Mouse (Mus musculus) ZHBTc4 (cell line): ENCODE measurements at regions not wholly inside any gene's neighbourhood (a gene's known extent, or its start where the extent isn't known, plus 50 kb on each side); places are given as distances from the start of the nearest gene placed in this dataset.

ENCODE experiments used
- DNase-seq: peaks from one replicate; pipeline ENCODE4 v3.0.0-alpha.2; 2011; ENCODE audit warnings: low read depth, low spot score

DNA sequence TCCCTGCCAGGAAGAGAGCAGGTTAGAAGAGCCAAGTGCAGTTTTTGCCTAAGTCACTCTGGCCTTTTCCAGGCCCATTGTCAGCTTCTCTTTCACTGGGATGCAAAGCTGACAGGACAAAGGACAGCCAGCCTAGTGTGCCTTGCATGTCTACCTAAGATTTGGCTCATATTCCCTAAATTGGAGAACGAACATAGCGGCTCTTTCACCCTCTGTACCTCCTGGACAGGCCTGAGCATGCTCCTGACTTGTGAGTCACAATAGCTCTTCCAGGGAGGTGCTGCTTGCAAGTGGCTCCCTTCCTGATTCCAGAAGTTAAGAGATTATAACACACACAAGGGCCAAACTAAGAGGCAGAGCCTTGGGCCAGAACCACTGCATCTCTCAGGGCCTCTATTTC is 97.1 kb downstream of the C1galt1 start:
- DNase-seq: no peak

DNA sequence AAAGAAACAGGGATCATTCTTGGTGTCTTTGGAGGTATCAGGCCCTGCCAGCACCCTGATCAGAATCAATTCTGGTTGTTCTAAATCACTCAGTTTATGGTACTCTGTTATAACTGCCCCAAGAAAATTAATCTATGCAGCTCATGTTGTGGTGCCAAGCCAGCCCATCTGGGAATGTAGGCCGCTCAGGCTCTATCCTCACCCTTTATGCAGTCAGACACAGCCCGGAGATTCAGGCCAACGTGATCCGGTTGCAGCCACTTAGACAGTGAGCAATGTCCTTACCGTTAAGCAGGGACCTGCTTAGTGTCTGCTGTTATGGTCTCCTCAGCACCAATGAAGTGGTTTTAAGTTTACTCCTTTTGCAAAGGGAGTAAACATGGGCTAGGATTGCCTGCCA is 98.5 kb downstream of the C1galt1 start:
- DNase-seq: peak; percentile 28

DNA sequence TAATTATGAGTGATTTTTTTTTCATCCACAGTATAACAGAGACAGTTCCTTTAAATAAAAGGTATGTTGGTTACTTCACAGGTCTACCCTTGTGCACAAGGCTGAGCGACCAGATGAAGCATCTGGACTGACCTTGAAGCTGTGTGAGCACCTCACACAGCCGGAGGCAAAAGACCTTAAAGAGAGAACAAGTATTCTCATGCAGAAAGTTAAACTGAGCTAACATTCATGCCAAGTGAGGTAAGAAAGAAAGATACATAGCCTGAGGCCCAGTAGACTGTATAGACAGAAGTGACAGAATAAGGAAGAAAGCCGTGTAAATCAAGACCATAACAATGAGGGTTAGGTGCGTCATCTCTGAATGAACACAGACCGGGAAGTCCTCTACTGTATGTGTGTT is 99.0 kb downstream of the C1galt1 start:
- DNase-seq: peak; percentile 86
